Mouse (Mus musculus) heart, embryonic 11.5 days (tissue): ENCODE measurements around the gene Fam13c. TPM values are rescaled to one million over a fixed set of nuclear protein-coding genes. Genes with fewer than 3 reads are reported as not detected.

Experiments used
- ATAC-seq: fragments of 200-750 bp; cut with Nextera tagmentation; replicated peaks from 2 replicates; pipeline ENCODE4 v1.8.0; 2017; ENCODE audit warnings: moderate library complexity; ENCODE audit not compliant: insufficient number of reproducible peaks, low FRiP score, low TSS enrichment
- H3K27ac ChIP-seq: fragments of 300-500 bp; sonication (generic); 2 replicates; pipeline ENCODE4 v1.5.1; 2014; ENCODE audit warnings: mild to moderate bottlenecking, low read depth, low read length
- H3K27me3 ChIP-seq: fragments of 300-500 bp; sonication (generic); 2 replicates; pipeline ENCODE4 v1.6.1; 2014; ENCODE audit warnings: mild to moderate bottlenecking, low read length, mixed read lengths; ENCODE audit not compliant: control insufficient read depth, insufficient read depth
- H3K36me3 ChIP-seq: fragments of 300-500 bp; sonication (generic); 2 replicates; pipeline ENCODE4 v1.6.1; 2014; ENCODE audit warnings: mild to moderate bottlenecking, low read length, moderate library complexity, mixed read lengths; ENCODE audit not compliant: control insufficient read depth, insufficient read depth
- H3K4me1 ChIP-seq: fragments of 300-500 bp; sonication (generic); 2 replicates; pipeline ENCODE4 v1.6.1; 2014; ENCODE audit warnings: low read length; ENCODE audit not compliant: control insufficient read depth, insufficient read depth
- H3K4me2 ChIP-seq: fragments of 300-500 bp; sonication (generic); 2 replicates; pipeline ENCODE4 v1.6.1; 2014; ENCODE audit warnings: mild to moderate bottlenecking, moderate library complexity
- H3K4me3 ChIP-seq: fragments of 300-500 bp; sonication (generic); 2 replicates; pipeline ENCODE4 v1.5.1; 2014; ENCODE audit warnings: low read depth, low read length
- H3K9ac ChIP-seq: fragments of 300-500 bp; sonication (generic); 2 replicates; pipeline ENCODE4 v1.6.1; 2014; ENCODE audit warnings: mild to moderate bottlenecking, low read depth, low read length, moderate library complexity
- H3K9me3 ChIP-seq: fragments of 300-500 bp; sonication (generic); replicated peaks from 2 replicates; pipeline ENCODE4 v1.6.1; 2016; ENCODE audit warnings: low read length; ENCODE audit not compliant: control insufficient read depth
- WGBS: fragments of 180-500 bp; shearing (Covaris S2); extraction: QIAGEN DNeasy Blood & Tissue Kit; methylation state at CpG from one replicate; pipeline ENCODE4 v1.1.7; 2014; ENCODE audit not compliant: insufficient replicate concordance; 5-methylcytosine and 5-hydroxymethylcytosine counted together
- polyA plus RNA-seq: library from polyadenylated mRNA; unstranded; fragments of >200 nt; fragmentation: Nextera tagmentation; extraction: Ambion mirVana; gene quantifications from 2 replicates; pipeline ENCODE4 v1.2.1, GENCODE M21; 2014

The Fam13c gene
- polyA plus RNA-seq, 1 experiment from 2014 or later = 8.2 TPM

DNA sequence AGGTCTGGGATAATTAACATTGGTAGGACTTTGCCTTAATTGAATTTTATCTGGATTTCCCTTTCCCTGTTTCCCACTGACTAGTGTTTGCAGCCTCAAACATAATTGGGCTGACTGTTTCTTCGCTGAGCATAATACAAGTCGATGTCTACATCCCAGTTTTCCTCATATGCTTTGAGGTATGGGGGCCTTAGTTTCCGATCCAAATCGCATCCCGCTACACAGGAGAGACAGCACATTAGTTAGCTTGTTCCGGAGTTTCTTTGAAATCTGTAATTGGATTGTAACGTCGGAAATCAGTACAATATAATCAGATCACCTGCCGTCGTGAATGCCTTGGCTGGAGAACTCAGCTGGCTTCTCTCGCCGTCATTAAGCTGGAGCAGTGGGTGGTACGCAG is 59.0 kb downstream of the Fam13c start:
- H3K9me3 ChIP-seq = no peaks in the 10 kb centered on the region
- no peak overlapping the region for H3K4me2 ChIP-seq
- H3K4me3 ChIP-seq = no peak overlapping the region
- WGBS = 50% methylated on average over 13 of the region's 13 CpGs
- H3K27me3 ChIP-seq = no peaks in the 10 kb centered on the region
- no peak for ATAC-seq
- peaks cover 2% of the 10 kb centered on the region; the same call in 1 of the 2 replicates for H3K4me1 ChIP-seq
- no peaks in the 10 kb centered on the region for H3K36me3 ChIP-seq
- H3K27ac ChIP-seq = no peak overlapping the region
- no peak overlapping the region for H3K9ac ChIP-seq

DNA sequence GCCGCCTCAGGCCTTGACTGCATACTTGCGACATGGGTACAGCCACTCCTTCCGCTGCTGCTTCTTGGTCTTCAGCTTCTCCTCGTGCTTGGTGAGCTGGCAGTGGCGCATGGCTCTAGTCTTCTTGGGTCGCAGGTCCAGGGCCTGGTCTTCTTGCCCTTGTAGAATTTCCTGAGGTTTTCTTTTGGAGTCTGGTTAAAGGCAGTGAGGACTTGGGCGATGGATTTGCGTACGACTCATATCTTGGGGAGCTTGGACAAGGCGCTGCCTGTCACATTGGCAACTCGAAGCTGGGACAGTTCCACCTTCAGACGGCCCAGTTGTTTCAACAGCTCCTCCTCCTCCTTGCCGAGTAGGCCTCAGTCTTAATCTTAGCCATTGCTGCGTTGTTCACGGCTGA is 64.6 kb downstream of the Fam13c start:
- WGBS = 81% methylated on average over 15 of the region's 15 CpGs
- no peak overlapping the region for H3K4me3 ChIP-seq
- H3K4me1 ChIP-seq = no peaks in the 10 kb centered on the region
- H3K27me3 ChIP-seq = no peaks in the 10 kb centered on the region
- no peak for ATAC-seq
- H3K9me3 ChIP-seq = no peaks in the 10 kb centered on the region; the same call in 1 of the 2 replicates
- no peak overlapping the region for H3K4me2 ChIP-seq
- H3K36me3 ChIP-seq = 0 out of 2 replicates have a peak, but pooled peaks cover 3% of the 10 kb centered on the region
- H3K27ac ChIP-seq = no peak overlapping the region
- H3K9ac ChIP-seq = no peak overlapping the region

DNA sequence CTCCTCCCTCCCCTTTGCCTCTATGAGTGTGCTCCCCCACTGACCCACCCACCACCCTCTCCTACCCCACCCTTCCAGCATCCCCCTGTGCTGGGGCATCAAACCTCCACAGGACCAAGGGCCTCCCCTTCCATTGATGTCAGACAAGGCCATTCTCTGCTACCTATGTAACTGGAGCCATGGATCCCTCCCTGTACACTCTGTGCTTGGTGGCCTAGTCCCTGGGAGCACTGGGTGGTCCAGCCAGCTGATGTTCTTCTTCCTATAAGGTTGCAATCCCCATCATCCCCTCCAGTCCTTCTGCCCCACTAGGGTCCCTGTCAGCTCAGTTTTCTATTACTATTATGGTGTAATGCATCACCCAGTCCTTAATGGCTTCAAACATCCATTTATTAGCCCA is 65.1 kb downstream of the Fam13c start:
- ATAC-seq = no peak
- Histone ChIP-seq H3K27me3 (no peaks in the 10 kb centered on the region), H3K9ac (no peak overlapping the region), H3K9me3 (no peaks in the 10 kb centered on the region; the same call in 1 of the 2 replicates), H3K4me2 (no peak overlapping the region), H3K4me3 (no peak overlapping the region), H3K27ac (no peak overlapping the region), H3K4me1 (no peaks in the 10 kb centered on the region), H3K36me3 (0 out of 2 replicates have a peak, but pooled peaks cover 3% of the 10 kb centered on the region)

DNA sequence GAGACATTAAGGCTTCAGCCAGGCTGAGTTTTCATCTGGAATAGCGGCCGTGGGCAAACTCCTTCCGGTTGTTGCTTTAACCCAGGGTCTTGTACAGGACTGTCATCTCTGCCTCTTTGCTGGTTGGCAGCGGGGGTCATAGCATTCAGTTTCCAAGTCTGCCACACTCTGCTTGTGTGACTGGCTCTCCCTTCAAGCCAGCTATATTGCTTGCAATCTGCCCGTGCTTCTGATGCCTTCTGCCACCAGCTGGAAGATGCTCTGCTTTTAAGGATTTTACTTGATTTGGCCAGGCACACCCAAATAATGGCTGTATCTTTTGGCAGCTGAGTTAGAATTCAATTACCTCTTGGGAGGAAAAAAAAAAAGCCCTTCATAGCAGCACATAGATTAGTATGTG is 65.6 kb downstream of the Fam13c start:
- H3K4me3 ChIP-seq = no peak overlapping the region
- WGBS = 85% methylated on average over 5 of the region's 5 CpGs
- no peak overlapping the region for H3K9ac ChIP-seq
- H3K27ac ChIP-seq = no peak overlapping the region
- no peaks in the 10 kb centered on the region for H3K27me3 ChIP-seq
- ATAC-seq = no peak
- H3K4me2 ChIP-seq = no peak overlapping the region
- H3K9me3 ChIP-seq = no peaks in the 10 kb centered on the region; the same call in 1 of the 2 replicates
- no peaks in the 10 kb centered on the region for H3K4me1 ChIP-seq
- 0 out of 2 replicates have a peak, but pooled peaks cover 3% of the 10 kb centered on the region for H3K36me3 ChIP-seq

DNA sequence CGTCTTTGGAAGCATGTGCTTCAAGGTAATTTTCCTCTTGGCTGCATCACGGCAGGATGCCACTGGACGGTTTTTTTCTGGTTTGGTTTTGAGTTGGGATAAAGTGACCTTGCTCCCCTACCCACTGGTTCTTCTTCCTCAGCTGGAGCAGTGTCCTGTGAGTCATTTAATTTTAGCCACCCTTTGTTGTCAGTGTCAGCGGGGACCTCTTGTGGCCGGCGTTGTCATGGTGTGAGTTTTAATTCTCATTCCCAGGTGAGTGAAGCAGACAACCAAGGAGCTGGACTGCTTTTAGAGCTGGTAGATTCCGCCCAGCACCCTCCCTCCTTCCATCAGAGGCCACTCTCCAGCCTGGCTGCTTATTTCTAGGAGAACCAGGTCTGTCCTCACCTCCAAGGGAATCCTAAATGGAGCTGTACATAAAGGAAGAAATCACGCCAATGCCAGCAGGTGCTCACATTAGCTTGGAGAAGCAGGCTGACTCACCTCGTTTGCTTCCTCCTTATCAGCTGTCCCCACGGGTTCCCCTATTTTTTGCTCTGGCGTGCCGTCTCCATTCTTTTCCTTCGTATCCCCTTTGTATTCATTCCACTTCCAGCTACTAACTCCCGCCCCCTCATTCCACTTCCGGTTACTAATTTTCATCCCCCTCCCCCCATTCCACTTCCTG is 66.4 kb downstream of the Fam13c start:
- Histone ChIP-seq H3K4me2 (no peak overlapping the region), H3K4me3 (no peak overlapping the region), H3K4me1 (no peaks in the 10 kb centered on the region), H3K9me3 (no peaks in the 10 kb centered on the region; the same call in 1 of the 2 replicates), H3K27ac (no peak overlapping the region), H3K27me3 (no peaks in the 10 kb centered on the region), H3K36me3 (0 out of 2 replicates have a peak, but pooled peaks cover 3% of the 10 kb centered on the region), H3K9ac (no peak overlapping the region)
- WGBS = 54% methylated on average over 15 of the region's 15 CpGs
- ATAC-seq = no peak

DNA sequence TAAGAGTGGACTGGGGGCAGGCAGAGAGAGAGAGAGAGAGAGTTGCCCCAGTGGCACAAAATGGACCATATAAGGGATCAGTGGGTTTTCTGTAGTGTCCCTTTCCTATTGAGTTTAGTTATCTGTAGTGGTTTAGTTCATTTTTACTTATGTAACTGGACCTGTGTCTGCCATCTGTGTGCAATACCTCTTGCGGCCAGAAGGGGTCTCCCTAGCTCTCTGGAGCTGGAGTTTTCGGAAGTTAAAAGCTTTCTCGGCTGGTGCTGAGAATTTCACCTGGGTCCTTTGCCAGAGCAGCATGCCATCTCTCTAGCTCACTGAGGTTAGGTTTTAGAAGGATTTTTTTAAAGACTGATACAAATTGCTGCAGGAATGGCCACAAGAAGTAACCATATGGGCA is 67.6 kb downstream of the Fam13c start:
- H3K9ac ChIP-seq = no peak overlapping the region
- 0 out of 2 replicates have a peak, but pooled peaks cover 3% of the 10 kb centered on the region for H3K36me3 ChIP-seq
- no peak overlapping the region for H3K4me3 ChIP-seq
- H3K4me1 ChIP-seq = no peaks in the 10 kb centered on the region
- no peak overlapping the region for H3K27ac ChIP-seq
- H3K4me2 ChIP-seq = no peak overlapping the region
- H3K9me3 ChIP-seq = no peaks in the 10 kb centered on the region; the same call in 1 of the 2 replicates
- H3K27me3 ChIP-seq = no peaks in the 10 kb centered on the region
- no peak for ATAC-seq
- WGBS = 81% methylated on average over 3 of the region's 3 CpGs

DNA sequence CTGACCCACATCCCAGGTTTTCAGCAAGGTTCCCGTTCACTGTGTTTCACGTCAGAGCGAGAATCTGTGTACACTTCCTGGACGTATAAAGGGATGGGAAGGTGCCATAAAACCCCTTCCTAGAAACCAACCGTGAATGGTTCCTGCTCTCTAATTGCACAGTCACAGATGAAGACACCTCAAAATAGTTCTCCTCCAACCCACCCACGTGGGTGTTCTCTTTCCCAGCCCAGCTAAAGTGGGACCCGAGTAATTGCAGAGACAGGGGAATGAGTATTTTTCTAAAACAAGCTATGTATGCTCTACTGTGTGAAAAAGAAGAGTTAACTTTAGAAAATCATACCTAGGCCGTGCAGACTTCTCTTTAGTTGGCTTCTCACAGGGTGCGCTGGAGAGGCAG is 74.6 kb downstream of the Fam13c start:
- H3K4me1 ChIP-seq = peaks cover 4% of the 10 kb centered on the region
- no peak overlapping the region for H3K4me2 ChIP-seq
- WGBS = 78% methylated on average over 9 of the region's 9 CpGs
- no peak overlapping the region for H3K9ac ChIP-seq
- no peak for ATAC-seq
- no peak overlapping the region for H3K4me3 ChIP-seq
- H3K36me3 ChIP-seq = no peaks in the 10 kb centered on the region
- H3K9me3 ChIP-seq = no peaks in the 10 kb centered on the region
- 0 out of 2 replicates have a peak, but pooled peaks cover 5% of the 10 kb centered on the region for H3K27me3 ChIP-seq
- no peak overlapping the region for H3K27ac ChIP-seq

DNA sequence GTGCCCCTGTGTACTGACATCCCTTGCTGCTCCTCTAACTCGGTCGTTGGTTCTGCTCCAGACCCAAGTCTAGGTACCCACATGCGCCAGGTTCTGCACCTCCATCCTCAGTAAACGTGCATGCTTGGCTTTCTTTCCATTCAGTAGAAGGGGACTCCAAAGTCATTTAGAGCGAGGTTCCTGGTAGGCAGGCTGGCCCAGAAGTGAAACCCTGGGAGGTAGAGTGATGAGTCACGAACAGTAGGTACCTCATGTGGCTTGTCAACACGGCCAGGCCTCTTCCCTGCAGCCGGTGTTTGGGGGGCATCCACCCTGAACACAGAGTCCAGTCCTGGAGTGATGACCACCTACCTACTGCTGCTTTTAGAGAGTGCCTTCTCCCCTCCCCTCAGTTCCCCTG is 76.4 kb downstream of the Fam13c start:
- H3K36me3 ChIP-seq = no peaks in the 10 kb centered on the region
- WGBS = 77% methylated on average over 8 of the region's 8 CpGs
- H3K9ac ChIP-seq = no peak overlapping the region
- H3K27me3 ChIP-seq = 0 out of 2 replicates have a peak, but pooled peaks cover 5% of the 10 kb centered on the region
- no peak for ATAC-seq
- peaks cover 6% of the 10 kb centered on the region for H3K4me1 ChIP-seq
- H3K4me3 ChIP-seq = no peak overlapping the region
- H3K9me3 ChIP-seq = no peaks in the 10 kb centered on the region
- no peak overlapping the region for H3K4me2 ChIP-seq
- H3K27ac ChIP-seq = no peak overlapping the region

DNA sequence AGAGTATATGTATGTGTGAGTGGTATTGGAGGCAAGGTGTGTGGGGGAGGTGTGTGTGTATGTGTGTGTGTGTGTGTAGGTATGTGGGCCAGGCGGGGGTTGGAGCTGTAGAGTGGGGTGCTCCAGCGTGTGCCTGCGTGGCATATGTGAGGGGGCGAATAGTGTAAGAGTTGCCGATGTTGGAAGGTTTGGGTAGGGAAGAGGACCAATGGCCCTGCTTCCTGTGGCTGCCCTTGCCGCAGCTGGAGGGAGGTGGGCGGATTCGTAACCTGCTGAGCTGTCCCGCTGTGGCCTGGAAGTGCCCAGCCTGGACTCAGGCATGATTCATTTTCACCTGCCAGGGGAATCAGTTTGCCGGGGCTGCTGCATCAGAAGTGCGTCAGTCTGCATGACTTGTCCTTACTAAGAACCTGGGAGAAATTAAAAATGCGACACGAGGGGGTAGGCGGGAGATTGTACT is 79.4 kb downstream of the Fam13c start:
- H3K4me1 ChIP-seq = peaks cover 6% of the 10 kb centered on the region
- no peaks in the 10 kb centered on the region for H3K9me3 ChIP-seq
- peak overlapping the region; percentile 45 for H3K4me3 ChIP-seq
- peak overlapping the region; percentile 88 for H3K4me2 ChIP-seq
- H3K36me3 ChIP-seq = no peaks in the 10 kb centered on the region
- ATAC-seq = no peak
- 0 out of 2 replicates have a peak, but pooled peaks cover 5% of the 10 kb centered on the region for H3K27me3 ChIP-seq
- WGBS = 10% methylated on average over 14 of the region's 14 CpGs
- 0 out of 2 replicates have a peak overlapping the region, but pooled peaks have one; percentile 49 for H3K9ac ChIP-seq
- H3K27ac ChIP-seq = no peak overlapping the region
